ENCODE assay signal across 8 mouse cellular contexts in the genomic region with DNA sequence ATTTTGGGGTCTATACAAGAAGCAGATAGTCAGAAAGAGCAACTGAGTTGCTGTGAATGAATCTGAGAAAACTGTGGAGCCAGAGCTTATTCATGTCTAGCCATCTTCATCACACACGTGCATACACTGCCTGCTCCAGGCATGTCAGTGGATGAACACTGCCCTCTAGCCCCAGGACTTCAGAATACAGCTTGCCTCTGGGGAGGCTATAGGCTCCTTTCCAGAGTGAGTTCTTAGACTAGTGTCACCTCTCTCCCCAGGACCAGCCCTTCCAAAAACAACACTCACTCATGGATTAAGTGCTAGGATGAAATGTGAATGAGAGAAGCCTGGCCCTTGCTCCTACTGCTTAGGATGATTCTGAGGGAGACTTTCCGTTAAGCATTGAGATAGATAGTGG.
DNase-seq lines count a peak whose midpoint lies in the region; ATAC-seq lines count a peak whose summit lies in the region.

No protein-coding gene starts in this region.

- no peak overlapping the region for H3K27ac ChIP-seq in hindbrain, embryonic 16.5 days (ENCODE audit: low read depth, low read length)

- no peak overlapping the region for H3K9ac ChIP-seq in hindbrain, embryonic 16.5 days (ENCODE audit: low read depth, low read length)

- H3K4me1 ChIP-seq in hindbrain, embryonic 16.5 days (ENCODE audit: control insufficient read depth, insufficient read depth, low read depth, low read length): no peaks in the 10 kb centered on the region; the same call in 1 of the 2 replicates

- peaks cover 10% of the 10 kb centered on the region for H3K36me3 ChIP-seq in hindbrain, embryonic 16.5 days (ENCODE audit: control insufficient read depth, insufficient read depth, low read length)

- 28% methylated on average over 2 of the region's 2 CpGs for WGBS in hindbrain, embryonic 16.5 days

- no peaks in the 10 kb centered on the region for H3K27me3 ChIP-seq in hindbrain, embryonic 16.5 days (replicated peaks; ENCODE audit: control insufficient read depth, insufficient read depth, low read length)

- H3K9me3 ChIP-seq in hindbrain, embryonic 16.5 days (ENCODE audit: control insufficient read depth, low read length): no peaks in the 10 kb centered on the region

- ATAC-seq in hindbrain, embryonic 16.5 days: peak; percentile 93
- ATAC-seq in inflammation-experienced regulatory T-cells, adult 6 months: no peak

- no peak overlapping the region for H3K4me3 ChIP-seq in hindbrain, embryonic 16.5 days (ENCODE audit: low read length)

- H3K4me2 ChIP-seq in hindbrain, embryonic 16.5 days (ENCODE audit: low read length): no peak overlapping the region

- DNase-seq in ZHBTc4 (ENCODE audit: low read depth, low spot score): peak; percentile 72
- DNase-seq in cerebellum, postnatal 36 days: peak; percentile 75 to 79
- peak; percentile 83 for DNase-seq in gastrocnemius, adult 18-20 months (ENCODE audit: low spot score)
- DNase-seq in left cerebral cortex, adult 11 months (ENCODE audit: low spot score): peak; percentile 65
- peak; percentile 80 for DNase-seq in lung, postnatal 36 days
- peak; percentile 71 for DNase-seq in right cerebral cortex, postnatal 25 days
